Mouse (Mus musculus): ENCODE results near the gene Gucd1.
"Not testable (repeated sequence)": the region's sequence is repeated elsewhere in the genome, so short reads cannot be mapped to it uniquely, and the experiment has no call there.

The Gucd1 gene

GRCm38 (mm10) chr10:75378688-75379087, 139.1 kb downstream of the Gucd1 start:
- no peak for DNase-seq (ENCODE audit: low read depth, low spot score)

GRCm38 (mm10) chr10:75373655-75374351, 144.0 kb downstream of the Gucd1 start:
- DNase-seq (ENCODE audit: low read depth, low spot score) = not testable (repeated sequence)

DNA sequence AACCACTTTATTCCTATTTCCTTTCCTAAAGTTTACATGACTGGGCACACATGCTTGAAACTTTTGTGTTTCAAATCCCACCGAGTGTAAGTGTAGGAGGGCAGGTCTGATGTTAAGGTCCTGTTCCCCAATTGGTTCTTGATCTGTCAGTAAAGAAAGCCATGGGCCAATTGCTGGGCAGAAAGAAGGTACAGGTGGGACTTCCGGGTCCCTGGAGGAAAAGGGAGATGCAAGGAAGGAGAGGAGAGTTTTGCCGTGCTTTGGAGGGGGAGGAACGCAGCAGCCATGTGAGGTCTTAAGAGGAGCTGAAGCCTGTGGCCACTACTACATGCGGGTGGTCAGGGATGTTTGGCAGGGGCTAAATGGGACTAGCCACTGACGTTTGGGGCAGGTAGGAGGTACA, 152.5 kb downstream of the Gucd1 start:
- DNase-seq (ENCODE audit: low read depth, low spot score) = no peak

DNA sequence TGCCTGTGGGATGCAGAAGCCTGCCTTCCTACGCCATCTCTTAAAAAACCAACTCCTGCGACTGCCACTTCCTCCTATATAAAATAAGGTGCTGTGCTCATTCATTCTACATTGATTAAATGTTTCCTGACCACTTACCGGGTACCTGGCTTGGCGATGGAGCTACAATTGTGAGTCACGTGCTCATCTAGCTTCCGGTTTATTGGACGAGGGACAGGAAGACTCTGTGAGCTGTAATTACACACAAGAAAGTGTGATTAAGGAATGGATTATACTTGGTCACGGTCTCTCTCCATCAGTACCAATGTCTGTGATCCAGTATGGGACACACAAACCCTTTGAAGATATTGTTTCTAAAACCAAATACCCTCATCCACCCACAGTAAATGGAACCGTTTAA, 153.0 kb downstream of the Gucd1 start:
- DNase-seq (ENCODE audit: low read depth, low spot score) = no peak

GRCm38 (mm10) chr10:75364214-75364690, 153.5 kb downstream of the Gucd1 start:
- DNase-seq (ENCODE audit: low read depth, low spot score) = peak; percentile 64

- no peak for DNase-seq (ENCODE audit: low read depth, low spot score)
Measured at GRCm38 (mm10) chr10:75355341-75355740, 162.4 kb downstream of the Gucd1 start.

- DNase-seq (ENCODE audit: low read depth, low spot score) = not testable (repeated sequence)
Measured at GRCm38 (mm10) chr10:75353838-75354241, 163.9 kb downstream of the Gucd1 start.

DNA sequence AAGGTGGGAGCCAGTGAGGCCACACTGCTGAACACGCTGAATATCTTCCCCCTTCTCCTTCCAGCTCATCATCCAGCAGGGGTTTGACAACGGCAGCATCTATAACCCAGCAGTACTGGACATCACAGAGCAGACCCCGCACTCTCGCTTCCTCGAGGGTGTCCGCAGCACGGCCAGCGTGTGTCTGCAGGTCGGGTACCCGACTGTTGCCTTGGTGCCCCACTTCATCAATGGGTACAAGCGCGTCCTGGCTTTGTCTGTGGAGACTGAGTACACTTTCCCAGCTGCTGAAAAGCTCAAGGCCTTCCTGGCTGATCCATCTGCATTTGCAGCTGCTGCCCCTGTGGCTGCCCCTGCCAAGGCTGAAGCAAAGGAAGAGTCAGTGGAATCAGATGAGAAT, 165.2 kb downstream of the Gucd1 start:
- DNase-seq (ENCODE audit: low read depth, low spot score) = no peak

DNA sequence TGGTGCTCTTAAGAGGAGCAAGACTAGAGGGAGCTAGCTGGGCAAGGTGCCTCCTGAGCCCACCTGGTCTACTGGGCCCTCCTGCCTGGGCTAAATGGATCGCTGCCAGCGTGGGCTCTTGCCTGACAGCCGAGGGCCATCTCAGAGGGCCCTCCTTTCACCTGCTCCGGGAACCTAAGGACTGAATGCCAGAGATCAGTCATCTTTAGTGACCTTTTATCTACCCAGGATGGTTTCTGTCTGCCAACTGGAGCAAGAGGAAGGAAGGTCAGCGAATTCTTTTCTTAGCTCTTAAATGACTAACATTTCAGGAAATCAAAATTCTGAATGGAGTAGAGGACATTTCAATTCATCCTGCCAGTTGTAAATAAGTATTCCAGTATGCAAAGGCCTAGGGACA, 167.2 kb downstream of the Gucd1 start:
- DNase-seq (ENCODE audit: low read depth, low spot score) = no peak

DNA sequence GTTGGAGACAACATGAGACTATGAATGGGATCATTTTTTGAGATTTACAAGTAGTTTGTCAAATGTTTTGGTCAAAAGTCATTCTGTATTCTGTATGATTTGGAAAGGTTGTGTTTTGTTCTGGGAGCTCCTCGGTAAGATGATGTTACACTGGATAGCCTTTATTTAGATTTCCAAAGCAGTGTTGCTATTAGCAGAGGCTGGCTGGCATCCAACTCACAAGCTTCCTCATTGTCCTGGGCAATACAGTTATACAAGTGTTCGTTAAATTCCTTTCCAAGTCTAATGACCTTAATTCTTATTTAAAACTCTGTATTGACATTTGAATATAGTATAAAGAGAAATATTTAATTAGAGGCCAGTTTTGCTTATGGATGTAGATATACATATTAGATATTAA, 172.5 kb downstream of the Gucd1 start:
- no peak for DNase-seq (ENCODE audit: low read depth, low spot score)

- not testable (repeated sequence) for DNase-seq (ENCODE audit: low read depth, low spot score)
Measured at GRCm38 (mm10) chr10:75344563-75344962, 173.2 kb downstream of the Gucd1 start.

- DNase-seq (ENCODE audit: low read depth, low spot score) = no peak
Measured at GRCm38 (mm10) chr10:75341936-75342335, 175.8 kb downstream of the Gucd1 start.

- no peak for DNase-seq (ENCODE audit: low read depth, low spot score)
Measured at GRCm38 (mm10) chr10:75339377-75339776, 178.4 kb downstream of the Gucd1 start.

GRCm38 (mm10) chr10:75338852-75339251, 178.9 kb downstream of the Gucd1 start:
- no peak for DNase-seq (ENCODE audit: low read depth, low spot score)

- DNase-seq (ENCODE audit: low read depth, low spot score) = no peak
Measured at GRCm38 (mm10) chr10:75337231-75337630, 180.5 kb downstream of the Gucd1 start.

DNA sequence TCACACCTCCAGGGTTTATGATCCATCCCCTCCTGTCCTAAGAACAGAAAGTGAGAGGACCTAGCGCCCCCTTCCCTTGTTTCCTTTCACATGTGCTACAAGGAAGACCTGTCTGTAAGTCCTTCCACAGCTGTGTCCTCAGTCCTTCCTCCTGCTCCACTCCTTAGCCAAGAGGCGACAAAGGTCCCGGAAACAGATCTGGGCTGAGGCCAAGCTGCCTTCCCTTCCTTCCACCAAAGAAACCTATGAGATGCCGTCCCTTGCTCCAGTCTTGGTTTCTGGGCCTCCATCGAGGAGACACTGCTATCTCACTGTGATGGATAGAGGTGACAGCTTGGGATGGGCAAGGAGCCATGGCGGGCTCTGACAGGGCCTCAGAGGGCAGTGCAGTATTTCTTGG, 182.7 kb downstream of the Gucd1 start:
- DNase-seq (ENCODE audit: low read depth, low spot score) = no peak

DNA sequence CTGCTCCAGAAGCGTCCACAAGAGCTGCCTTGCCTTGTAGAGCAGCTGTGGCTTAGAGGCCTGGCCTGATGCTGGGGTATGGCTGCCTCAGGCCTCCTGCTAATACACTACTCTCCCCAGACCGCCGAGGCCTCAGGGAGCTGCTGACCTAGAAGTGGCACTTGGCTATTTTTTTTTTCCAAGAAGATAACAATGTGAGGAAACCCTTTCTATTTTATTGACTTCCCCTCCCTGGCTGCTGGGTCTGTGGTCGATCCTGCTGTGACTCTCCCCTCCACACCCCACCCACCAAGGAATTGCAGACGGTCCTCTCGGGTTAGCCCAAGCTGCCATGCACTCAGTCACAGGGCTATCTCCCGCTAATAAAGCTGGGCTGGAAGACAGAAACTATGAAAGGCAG, 183.6 kb downstream of the Gucd1 start:
- no peak for DNase-seq (ENCODE audit: low read depth, low spot score)

DNA sequence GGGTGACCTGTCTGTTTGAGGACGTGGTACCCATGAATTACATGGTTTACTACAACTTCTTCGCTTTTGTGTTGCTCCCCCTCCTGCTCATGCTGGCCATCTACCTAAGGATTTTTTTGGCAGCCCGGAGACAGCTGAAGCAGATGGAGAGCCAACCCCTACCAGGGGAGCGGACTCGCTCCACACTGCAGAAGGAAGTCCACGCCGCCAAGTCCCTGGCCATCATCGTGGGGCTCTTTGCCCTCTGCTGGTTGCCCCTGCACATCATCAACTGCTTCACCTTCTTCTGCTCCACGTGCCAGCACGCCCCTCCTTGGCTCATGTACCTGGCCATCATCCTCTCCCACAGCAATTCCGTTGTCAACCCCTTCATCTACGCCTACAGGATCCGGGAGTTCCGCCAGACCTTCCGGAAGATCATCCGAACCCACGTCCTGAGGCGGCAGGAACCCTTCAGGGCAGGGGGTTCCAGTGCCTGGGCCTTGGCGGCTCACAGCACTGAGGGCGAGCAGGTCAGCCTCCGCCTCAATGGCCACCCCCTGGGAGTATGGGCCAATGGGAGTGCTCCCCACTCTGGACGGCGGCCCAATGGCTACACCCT, 184.5 kb downstream of the Gucd1 start:
- no peak for DNase-seq (ENCODE audit: low read depth, low spot score)

DNA sequence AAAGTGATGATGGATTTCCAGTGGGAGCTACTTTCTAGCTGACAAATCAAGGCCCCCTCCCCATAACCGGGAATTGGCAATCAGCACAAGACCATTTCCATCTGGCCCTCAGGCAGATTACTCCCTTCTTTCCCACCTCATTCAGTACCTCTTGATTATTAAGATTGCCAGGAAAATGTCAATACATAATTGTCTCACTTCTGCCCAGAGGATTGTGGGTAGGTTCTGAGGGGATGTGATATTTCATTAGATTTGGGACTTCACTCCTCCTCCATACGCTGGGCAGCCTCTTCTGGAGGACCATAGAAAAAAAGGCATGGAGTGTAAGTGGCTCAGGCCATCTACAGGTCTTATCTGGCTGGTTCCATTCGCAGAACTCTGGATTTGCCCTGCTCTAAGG, 185.5 kb downstream of the Gucd1 start:
- DNase-seq (ENCODE audit: low read depth, low spot score) = no peak

DNA sequence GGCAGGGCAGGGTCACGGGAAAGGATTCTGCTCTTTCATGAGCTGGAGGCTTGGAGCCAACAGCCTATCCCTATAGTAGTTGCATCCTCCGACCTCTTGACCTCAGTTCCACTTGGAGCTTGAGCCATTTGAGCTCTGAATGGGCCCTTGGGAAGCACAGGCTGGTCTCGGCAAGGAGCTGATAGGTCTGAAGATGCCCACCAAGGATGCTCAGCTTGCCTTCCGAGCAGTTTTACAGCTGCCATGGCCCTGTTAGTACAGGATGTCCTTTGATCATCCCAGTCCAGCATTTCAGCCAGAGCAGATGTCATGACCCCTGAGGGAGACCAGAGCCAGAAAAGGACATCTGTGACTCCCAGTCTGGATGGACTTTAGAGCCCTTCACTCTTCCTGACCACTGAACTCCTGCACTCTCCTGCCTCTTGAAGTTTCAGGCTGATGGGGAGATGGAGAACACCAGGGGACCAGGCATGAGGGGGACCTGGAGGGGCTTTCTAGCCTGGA, 189.5 kb downstream of the Gucd1 start:
- no peak for DNase-seq (ENCODE audit: low read depth, low spot score)

GRCm38 (mm10) chr10:75327081-75327480, 190.7 kb downstream of the Gucd1 start:
- no peak for DNase-seq (ENCODE audit: low read depth, low spot score)

DNA sequence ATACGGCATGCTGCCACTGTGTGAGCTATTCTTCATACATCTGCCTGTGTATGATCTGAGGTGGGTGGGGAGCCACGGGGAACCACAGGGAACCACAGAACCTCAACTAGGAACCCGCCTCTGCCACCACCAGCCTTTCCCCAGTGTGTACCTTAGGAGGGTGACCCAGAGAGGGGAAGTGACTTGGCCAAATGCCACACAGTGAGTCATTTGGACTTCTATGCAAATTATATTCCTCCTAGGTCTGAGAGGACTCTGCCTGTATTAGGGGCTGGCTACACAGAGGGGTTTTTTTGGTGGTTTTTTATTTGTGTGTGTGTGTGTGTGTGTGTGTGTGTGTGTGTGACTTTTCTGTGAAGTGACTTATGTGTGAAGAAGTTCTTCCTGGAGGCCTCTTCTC, 191.2 kb downstream of the Gucd1 start:
- no peak for DNase-seq (ENCODE audit: low read depth, low spot score)

DNA sequence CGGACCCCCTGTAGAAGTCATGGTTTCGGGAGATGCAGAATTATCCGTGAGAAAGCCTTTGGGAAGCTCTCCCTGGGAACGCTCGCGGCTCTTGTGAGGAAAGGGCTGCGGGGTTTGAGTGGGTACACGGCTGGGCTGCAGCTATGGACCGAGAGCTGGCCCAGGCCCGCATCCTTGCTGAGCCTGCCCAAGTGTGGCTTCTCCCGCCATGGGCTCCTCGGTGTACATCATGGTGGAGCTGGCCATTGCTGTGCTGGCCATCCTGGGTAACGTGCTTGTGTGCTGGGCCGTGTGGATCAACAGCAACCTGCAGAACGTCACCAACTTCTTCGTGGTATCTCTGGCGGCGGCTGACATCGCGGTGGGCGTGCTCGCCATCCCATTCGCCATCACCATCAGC, 192.0 kb downstream of the Gucd1 start:
- no peak for DNase-seq (ENCODE audit: low read depth, low spot score)
